Mouse (Mus musculus) heart, postnatal 25 days (tissue): ENCODE data around the gene C1qtnf6. TPM values are rescaled to one million over a fixed set of nuclear protein-coding genes. Genes with fewer than 3 reads are reported as not detected.

Source experiments
- DNase-seq: peaks from one replicate; pipeline ENCODE4 v3.0.0; 2022; ENCODE audit warnings: low spot score
- intact Hi-C: fragments of 180-260 bp; cut with DNase I; formaldehyde crosslinking; loops from one replicate; pipeline ENCODE4 v1.15.1; 2025
- total RNA-seq, 2 experiments: library from RNA; stranded (reverse); gene quantifications; 2 replicates each; pipeline ENCODE4 v1.2.3; 2021

Gene C1qtnf6
- total RNA-seq: 10 to 100 TPM; 56.6 to 59.4 TPM

DNA sequence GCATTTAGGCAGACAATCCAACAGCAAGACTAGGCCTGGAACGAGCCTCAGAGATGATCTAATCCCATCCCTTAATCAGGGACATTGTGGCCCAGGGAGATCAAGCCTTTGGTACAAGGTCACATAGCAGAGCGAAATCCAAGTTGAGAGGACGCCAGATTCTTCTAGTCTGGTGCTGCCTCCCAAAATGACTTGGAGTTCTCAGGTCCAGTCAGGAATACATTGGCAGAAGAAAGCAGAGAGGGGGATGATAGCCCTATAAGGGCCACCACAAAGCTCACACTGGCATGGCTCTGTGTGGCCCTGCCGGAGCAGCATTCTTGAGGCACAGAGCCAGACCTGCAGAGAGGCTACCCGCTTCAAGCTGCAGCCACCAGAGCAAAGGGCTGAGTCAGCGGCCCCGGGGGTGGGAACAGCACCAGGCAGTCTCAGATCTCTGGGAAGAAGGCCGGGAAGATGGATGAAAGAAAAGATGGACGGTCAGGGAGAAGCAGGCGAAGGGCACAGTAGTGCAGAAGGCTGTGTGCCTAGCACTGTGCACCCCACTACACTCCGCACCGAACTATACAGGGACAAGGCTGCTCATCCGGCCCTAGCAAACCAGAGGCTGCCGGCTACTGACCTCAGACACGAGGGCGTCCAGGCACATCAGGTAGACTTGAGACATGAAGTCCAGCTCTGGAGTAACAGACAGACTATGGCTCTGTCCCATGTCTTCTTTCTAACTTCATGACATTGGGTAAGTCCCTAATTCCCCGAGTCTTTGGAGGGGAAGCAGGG, at the start of gene C1qtnf6:
Gene C1qtnf6 (minus strand): TSS at position 746 of the 780 bp plus-strand sequence.
- intact Hi-C loops: loop anchor here (1.0 to 5.0 kb wide), 3 partner anchors 17 to 354 kb away; no protein-coding TSS in a partner anchor
- DNase-seq: peak; percentile 58

DNA sequence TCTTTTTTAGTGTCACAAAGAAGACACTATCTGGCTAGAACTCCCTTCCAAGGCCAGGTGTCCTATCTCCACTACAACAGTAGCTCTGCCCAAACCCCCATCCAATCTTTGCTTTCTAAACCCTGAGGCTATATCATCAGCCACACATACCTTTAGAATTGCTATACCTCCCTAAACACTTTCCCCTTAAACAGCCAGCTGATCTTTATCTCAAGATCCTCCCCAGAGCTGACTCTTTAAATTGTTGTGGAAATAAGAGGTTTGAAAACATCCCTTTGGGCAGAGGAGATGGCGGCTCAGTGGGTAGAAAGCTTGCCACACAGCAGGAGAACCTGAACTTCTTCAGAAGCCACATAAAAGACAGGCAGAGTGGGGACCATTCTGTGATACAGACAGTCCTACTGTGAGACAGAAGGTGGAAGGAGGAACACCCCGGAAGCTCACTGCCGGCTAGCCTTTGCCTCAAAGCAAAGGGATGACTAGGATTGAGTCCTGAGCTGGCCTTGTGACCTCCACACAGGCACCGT, 45.1 kb upstream of the C1qtnf6 start:
- intact Hi-C loops: no loop called here
- DNase-seq: no peak

DNA sequence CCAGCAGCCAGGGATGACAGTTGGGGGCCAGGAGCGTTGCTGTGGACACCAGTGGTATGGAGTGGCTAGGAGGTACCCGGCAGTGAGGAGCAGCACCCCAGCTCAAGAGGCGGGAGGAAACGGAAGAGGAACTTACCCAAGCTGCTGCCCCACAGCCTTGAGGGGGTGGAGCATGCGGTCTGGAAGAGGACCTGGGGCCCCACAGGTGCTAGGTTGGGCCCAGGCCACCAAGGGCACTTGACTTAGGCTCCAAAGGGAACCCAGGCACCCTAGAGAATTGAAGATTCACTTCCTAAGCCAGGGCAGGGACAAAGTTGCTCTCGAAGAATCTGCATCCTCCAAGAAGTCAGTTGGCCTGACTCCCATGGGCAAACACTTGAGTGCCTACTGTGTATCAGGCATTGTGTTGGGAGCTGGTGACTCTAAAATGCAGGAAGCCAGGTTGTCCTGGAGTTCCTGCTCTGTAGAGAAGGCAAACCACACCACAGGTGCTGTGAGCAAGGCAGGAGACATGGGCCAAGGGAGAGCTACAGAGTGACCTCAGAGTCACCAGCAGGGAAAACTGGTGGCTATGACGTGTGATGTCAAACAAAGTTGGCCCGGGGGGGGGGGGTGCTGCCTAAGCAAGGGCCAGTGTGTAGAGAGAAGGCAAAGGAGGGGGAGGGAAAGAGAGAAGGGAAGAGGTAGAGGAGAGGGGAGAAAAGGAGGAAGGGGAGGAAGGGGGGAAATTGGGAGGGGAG, 41.6 kb upstream of the C1qtnf6 start, which contains the start of gene Rac2:
Gene Rac2 (minus strand): TSS at position 126 of the 740 bp plus-strand sequence.
- intact Hi-C loops: no loop called here
- no peak for DNase-seq

DNA sequence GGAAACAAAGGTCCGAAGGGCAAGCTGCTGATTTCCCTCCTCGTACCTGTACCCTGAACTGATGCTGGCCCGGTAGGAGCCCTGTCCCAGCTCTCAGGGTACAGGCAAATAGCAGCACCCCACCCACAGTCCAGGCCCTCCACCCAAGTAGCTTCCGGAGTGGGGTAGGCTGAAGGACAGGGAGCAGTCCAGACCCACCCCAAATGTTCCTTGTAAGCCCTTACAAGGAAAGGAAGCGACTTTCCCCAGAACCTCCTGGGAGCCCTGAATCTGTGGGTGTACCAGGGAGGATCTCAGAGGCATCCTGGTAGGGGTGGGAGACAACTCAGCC, 41.0 kb upstream of the C1qtnf6 start:
- intact Hi-C loops: no loop called here
- DNase-seq: no peak

DNA sequence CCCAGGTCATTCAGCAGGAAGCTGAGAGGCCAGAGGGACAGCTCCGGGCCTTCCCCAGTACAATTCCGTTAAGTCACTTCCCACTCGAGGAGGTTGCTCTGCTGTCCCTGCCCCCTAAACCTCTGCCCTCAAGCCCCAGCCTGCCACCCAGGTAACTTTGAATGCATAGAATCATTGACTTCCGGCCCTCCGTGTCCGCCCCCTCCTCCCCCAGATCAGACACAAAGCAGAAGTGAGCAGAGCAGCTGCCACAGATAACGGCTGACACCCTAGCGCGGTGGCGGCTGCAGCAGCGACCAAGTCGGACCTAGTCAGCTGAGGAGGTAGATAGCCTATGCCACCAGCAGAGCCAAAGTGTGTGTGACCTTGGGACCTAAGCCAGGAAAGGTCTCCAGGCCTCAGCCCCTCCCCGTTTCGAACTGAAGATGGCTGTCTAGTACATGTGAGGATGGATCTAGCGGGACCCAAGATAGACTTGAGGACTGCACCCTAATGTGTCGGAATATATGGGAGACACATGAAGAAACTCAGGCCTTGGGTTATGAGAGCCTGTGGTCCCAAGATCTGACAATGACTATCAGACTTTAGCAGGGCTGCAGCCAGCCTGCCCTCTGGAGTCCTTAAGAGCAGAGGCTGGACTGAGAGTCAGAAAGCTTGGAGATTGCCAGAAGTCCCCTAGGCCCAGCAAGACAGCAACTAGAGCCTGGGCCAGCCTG, 40.5 kb upstream of the C1qtnf6 start:
- no peak for DNase-seq
- intact Hi-C loops: no loop called here

DNA sequence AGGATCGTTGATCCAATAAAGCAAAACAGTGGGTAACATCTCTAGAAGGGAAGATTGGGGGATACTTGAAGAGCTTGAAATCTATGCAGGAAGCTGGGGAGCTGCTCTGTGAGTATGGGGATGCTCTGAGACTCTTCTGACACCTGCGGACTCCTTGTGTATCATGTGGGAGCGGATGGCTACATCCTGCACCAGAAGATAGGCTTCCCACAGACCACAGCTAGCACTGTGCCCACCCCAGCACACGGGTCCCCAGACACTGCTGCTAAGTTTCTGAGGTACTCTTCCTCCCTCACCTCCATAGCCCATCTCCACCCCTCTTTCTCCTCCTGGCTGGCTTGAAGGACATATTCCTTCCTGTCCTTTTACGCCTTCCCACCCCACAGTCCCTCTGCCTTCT, 39.0 kb upstream of the C1qtnf6 start:
- intact Hi-C loops: no loop called here

DNA sequence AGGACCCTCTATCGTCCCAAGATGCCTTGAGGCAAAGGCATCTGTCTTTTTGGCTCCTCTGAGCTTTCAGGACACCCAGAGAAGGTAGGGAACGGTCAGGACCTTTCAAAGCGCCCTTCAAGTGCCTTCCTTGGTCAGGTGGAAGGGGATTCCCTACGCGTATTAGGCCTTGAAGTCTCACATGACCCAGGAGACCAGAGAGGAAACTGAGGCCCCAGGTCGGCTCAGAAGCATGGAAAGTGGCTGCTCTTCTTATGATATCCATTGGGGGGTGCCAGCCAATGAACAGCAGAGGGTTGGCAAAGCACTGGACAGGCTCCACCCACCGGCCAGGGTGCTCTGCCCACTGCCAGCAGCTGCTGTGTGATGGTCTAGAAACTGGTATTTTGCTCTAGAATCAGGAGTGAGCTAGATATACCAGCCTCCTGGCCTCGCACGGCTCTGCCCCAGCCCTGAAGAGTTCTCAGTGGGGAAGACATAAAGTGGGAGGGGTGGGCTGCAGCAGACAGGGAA, 36.4 kb upstream of the C1qtnf6 start:
- no peak for DNase-seq
- intact Hi-C loops: no loop called here

More for the DNA sequence above, 39.0 kb upstream of the C1qtnf6 start:
- DNase-seq: no peak

DNA sequence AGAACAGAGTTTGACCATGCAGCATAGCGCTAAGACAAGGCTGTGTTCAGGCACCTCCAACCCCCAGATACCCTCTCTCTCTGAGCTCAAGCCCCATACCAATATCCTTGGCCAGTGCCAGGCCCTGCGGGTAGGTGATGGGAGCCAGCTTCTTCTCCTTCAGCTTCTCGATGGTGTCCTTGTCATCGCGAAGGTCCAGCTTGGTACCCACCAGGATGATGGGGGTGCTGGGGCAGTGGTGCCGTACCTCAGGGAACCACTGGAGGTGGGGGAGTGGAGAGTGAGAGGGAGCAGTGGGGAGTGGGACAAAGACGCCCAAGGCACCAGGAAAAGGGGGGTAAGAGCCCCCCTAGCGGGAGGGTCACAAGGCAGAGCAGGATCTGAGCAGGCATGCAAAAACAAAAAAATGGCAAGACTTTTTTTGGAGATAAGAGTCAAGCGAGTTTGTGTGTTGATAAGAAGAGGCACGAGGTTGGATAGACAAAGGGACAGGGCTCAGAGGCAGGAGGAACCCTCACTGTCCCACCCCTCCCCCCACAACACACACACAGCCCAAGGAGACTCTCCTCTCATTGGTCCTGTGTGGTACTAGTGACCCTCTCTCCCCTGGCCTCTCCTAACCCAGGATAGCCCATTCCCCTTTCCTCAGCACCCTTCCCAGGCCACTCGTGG, 33.7 kb upstream of the C1qtnf6 start:
- intact Hi-C loops: no loop called here
- no peak for DNase-seq

DNA sequence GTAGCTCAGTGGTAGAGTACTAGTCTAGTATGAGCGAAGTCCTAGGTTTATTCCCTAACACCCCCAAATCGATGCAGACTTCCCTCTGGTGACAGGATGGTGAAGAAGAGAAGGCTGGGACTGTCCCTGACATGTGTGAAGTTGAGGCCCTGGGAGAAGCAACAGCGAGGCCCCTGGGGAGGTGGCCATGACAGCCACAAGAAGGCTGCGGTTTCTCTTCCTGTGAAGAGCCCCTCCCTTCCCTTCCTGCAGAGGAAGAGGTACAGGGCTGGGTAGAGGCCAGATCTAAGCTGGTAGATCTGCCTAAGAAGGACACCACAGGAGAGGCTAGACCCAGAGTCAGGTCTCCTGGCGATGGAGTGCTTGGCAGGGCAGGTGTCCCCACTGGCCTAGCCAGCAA, 32.7 kb upstream of the C1qtnf6 start:
- intact Hi-C loops: no loop called here
- no peak for DNase-seq

DNA sequence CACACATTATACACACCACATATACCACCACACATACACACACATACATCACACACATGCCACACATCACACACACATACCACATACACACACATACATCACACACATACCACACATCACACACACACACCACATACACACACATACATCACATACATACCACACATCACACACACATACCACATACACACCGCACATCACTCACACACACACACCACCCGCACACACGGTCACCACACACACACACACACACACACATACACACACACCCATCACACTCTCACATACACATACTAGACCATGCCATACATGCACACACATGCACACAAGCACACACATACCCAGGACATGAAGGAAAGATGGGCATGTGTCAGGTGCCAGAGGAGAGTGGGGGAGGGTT, 32.1 kb upstream of the C1qtnf6 start:
- DNase-seq: no peak
- intact Hi-C loops: no loop called here

DNA sequence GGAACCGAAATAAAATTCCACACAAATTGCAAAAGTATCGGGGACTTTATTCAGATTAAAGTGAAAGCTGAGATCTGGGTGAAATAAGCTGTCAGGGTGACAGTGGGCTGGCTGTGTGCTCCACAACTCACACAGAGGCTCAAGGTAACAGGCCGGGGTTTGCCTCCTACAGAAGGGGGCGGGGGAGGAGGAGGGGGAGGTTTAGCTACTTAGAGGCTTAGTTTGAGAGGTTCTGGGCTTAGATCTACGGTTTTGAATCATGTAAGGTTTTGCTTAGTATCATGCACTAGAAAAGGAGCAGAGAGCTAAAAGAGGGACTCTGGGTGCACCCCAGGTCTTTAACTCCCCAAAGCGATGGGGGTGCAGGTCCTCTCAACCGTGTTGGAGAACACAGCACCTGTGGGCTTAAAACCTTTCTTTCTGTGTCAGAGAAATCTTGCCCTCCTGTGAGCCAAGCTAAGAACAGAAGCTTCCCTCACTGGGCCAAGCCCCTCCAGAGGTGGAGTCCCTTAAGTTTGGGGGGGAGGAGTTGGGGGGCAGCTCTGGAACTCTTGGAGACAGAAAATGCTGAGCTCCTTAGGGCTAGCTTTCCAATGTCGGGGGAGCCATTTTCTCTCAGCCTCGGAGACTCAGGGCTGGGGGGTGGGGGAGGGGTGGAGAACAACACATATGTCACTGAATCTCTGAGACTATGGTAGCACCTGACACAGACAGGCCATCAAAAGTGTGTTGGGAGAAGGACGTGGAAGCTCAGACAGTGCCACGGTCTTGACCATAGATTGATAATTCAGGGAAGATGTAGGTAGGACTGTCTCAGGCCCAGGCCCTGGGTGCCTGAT, 28.1 kb upstream of the C1qtnf6 start:
- intact Hi-C loops: no loop called here
- DNase-seq: no peak

DNA sequence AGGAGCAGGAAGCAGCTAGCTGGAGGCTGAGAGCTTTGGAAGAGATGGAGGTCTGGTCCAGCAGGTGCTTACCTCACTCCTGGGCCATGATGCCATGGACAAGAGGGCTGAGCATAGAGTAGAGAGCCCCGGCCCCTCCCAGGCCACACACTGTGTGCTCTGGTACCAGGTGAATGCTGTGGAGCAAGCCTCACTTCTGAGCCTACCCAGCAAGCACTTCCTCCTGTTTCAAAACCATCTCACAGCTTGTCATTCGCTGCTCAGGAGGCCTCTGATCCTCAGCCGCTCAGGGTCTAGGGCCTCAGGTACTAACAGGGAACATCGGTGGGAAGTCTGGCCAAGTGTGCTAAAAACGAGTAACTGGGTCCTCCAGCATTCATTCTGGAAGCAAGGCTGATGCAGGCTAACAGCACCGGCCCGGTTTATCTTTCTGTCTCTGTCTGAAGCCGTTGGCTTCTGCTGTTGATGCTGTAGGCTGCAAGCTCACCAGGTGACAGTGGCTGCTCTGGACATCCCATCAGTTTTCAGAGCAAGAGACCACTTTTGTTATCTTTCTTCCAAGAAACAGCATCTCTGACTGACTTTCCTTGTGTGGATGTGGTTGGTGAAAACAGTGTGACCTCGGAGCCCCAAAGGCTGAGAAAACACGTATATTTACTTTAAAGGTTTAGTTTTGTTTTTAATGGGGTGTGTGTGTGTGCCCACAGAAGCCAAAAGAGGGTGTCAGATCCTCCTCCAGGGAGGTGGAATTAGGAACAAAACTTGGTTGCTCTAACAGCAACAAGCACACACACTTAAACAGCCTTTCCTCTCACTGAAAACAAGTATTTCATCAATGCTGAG, 26.7 kb upstream of the C1qtnf6 start:
- intact Hi-C loops: no loop called here
- DNase-seq: no peak

DNA sequence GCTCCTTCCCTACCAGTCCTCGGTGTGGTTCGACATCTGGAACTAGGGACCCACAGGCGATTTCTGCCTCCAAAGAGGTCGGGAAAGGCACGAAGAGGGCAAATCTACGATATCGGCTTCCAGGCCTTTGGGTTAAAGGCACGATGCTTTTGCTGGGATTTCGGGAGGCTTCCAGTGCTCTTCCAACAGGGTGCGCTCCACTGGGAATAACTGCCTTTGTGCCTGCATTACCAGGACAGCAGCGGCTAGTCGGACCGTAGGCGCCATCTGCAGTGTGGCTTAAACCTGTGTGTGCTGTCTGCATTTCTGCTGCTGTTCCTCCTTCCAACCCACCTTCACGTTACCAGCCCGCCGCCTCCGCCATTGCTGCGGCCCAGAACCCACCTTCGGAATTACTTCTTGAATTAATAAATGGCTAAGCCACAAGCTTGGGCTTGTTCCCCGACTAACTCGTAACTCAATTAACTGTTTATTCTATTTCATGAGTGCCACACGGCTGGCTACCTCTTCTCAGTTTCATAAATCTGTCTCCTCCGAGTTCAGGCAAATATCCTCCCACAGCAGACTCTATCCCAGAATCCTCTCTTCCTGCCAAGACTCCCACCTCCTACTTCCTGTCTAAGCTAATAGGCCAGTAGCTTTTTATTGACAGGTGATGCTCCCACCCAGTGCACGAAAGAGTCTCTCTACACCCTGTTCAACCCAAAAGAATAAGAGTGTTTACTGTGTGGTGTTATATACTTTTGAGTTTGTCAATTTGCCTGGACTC, 23.5 kb upstream of the C1qtnf6 start:
- intact Hi-C loops: no loop called here
- DNase-seq: no peak

DNA sequence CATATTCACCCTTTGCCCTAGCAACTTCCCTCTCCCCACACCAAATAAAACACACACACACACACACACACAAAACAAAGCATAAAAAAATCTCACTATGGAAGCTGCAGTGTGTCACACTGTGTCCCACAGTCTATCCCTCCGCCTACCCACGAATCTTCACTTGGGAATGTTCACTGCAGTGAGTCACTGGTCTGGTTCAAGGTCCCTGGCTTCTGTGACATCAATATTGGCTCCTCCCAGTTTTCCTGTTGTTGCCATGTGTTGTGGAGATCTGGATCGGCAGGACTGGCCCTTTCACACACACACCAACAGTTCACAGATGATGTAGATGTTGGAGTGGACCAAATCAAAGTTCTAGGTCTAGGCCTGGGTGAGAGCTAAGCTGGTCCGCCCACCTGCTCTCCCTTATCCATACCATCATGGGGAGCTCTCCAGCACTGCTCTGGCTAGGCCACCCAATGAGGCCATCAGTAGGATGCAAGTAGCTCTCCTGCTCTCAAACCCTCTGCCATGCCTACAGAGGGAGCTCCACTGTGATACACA, 18.0 kb upstream of the C1qtnf6 start:
- DNase-seq: no peak
- intact Hi-C loops: loop anchor here (5.0 kb wide), 1 partner anchor 37 kb away; no protein-coding TSS in a partner anchor

DNA sequence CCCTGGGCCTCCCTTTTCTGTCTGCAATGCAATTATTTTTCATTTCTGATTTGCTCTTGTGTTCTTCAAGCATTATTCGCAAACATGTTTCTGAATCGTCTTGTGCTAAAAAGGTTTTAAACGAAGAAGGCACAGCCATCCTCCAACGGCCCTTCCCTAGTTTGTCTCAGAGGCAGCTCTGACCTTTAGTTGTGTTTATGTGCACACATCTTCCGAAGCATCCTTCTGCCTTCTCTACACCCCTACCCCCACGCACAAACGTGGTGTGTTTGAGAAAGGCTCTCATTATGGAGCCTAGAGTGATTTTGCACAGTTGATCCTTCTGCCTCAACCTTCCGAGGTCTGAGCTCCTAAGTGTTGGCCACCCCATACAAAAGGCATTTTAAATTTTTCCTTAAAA, 17.5 kb upstream of the C1qtnf6 start:
- intact Hi-C loops: loop anchor here (5.0 kb wide), 1 partner anchor 36 kb away; no protein-coding TSS in a partner anchor
- no peak for DNase-seq

DNA sequence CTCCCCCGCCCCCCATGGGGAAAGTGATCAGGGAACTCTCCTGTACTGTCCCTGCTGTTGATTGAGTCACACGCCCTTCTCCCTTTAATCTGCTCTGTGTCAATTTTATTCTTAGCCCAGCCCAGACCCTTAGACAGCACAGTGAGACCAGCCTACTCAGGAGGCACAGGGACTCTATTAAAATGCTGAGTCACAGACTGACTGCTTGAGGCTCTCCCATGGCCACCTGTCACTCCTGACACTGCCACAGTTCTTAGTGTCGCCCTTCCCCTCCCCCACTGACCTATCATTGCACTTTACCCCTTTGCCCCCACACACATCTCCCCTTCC, 17.1 kb upstream of the C1qtnf6 start:
- intact Hi-C loops: loop anchor here (5.0 kb wide), 1 partner anchor 36 kb away; no protein-coding TSS in a partner anchor
- no peak for DNase-seq
